ENCODE assay signal across 1 mouse cellular context in the genomic region with DNA sequence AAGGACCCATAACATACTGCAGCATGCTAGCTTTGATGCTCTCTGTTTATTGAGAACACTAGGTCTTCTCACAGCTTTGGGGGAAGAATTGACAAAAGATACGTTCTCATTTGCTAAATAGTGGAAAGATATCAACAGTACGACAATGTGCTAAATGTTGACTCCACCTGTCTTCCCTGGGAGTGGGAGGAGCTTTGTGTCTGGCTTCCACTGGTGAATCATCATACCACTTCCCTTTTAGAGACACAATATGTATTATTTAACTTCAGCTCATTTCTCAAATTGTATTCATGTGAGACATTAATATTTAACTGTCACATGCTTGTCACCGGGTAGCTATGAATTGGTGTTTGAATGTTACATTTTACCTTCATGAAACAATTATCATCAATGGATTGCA.
TF ChIP-seq lines count a peak whose summit lies in the region.

No protein-coding gene starts in this region.

TF ChIP-seq in MEL, 35 proteins besides CTCF, POLR2A, EP300 and RAD21:
- no peak for TF ChIP-seq MYB (IDR thresholded peaks at IDR 0.05; ENCODE audit: low read depth, low read length)
- TF ChIP-seq JUND (IDR thresholded peaks at IDR 0.05; ENCODE audit: low read depth, low read length), result no peak
- TF ChIP-seq TCF12 (IDR thresholded peaks at IDR 0.05; ENCODE audit: low read depth, low read length), result no peak
- TF ChIP-seq CHD1 (IDR thresholded peaks at IDR 0.05; ENCODE audit: low read depth, low read length), result no peak
- no peak for TF ChIP-seq MEF2A (IDR thresholded peaks at IDR 0.05; ENCODE audit: extremely low read depth, insufficient replicate concordance, low read depth, low read length, poor library complexity, severe bottlenecking)
- no peak for TF ChIP-seq KAT2A (conservative IDR thresholded peaks at IDR 0.05; ENCODE audit: low read depth, low read length)
